Mouse (Mus musculus): ENCODE results near the gene Meioc.
"Not testable (repeated sequence)": the region's sequence is repeated elsewhere in the genome, so short reads cannot be mapped to it uniquely, and the experiment has no call there.

Gene Meioc

DNA sequence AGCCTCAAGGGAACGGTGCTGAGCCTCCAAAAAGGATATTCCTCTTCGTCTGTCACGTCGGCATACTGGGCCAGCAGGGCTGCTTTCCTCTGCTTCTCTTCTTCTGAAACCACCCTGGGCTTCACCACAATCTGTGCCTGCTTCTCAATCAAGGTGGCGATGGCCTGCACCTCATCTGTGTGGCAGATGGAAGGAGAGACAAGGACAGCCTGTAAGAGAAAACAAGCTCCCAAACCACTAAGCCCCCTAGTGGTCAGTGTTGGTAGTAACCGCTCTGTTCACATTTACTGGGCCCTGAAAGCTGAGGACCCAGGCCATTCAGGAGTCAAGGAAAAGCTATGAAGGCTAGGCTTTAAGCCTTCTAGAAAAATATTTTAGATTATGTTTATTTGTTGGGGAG lies 26.6 kb downstream of the Meioc start:
- DNase-seq, result peak in 1 of 2 experiments; percentile 23

DNA sequence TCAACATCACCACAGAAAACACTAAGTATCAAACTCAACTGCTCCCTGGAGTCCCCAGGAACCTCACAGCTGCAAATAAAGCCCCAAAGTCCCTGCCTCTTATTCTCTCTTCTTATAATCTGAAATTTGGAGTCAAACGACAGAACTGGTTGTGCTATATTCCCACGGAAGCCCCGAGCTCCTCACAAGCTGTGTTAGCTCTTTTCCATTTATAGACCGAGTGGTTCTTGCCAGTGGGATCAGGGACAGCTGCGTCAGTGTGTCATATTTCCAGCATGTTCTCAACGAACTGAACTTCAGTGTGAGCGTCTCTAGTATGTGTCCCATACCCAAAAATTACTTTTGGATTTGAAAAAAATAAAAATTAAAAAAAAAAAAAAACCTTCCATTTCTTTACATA lies 31.8 kb downstream of the Meioc start:
- DNase-seq, result no peak

DNA sequence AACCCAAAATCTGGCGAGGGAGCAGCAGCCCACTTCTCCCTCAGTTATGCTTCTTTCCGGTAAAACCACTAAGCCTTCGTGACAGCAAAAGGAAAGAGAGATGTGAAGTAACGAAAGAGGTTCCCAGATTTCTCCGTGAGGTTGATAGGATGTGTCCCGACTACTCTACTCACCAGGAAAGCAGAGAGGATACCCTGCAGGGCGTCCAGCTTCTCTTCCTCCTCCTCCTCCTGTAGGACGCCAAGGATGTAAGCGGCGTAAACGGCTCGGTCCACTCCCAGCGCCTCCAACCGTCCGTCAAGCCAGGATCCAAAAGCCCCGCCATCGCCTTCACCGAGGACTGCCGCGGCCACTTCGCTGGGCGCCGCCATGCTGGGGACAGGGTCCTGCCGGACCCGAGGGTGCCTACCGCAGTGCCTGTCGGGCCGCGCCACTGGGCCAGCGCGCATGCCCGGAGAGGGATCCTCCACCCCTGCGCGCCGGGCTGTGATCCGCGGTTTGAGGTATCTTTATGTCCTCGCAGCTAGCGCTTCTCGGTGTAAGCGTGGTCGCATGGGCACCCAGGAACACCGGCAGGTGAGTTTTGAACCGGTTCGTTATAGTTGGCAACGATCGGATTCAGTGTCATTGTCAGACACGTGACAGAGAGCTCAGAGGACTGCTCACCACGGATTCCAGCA lies 34.0 kb downstream of the Meioc start, which contains the start of gene Ccdc43:
Gene Ccdc43 (minus strand): TSS at position 445 of the 680 bp plus-strand sequence.
- DNase-seq, result peak; percentile 66 to 67

DNA sequence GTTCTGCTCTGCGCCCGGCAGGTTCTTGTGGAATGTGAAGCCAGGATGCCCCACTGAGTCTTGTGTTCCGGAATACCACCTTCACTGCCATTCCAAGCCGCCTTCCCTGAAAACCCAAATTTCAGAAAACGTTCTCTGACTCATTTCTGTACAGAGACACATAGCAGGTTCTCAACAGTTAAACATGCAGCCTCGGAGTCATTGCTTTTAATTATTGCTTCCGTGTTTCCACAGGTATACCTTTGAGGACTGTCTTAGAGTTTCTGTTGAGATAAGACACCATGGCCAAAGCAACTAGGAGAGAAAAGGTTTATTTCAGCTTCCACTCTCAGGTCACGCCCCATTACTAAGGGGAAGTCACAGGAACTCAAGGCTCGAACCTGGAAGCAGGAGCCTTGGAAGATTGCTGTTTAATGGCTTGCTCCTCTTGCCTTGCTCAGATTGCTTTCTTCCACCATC lies 34.5 kb downstream of the Meioc start:
- no peak for DNase-seq

DNA sequence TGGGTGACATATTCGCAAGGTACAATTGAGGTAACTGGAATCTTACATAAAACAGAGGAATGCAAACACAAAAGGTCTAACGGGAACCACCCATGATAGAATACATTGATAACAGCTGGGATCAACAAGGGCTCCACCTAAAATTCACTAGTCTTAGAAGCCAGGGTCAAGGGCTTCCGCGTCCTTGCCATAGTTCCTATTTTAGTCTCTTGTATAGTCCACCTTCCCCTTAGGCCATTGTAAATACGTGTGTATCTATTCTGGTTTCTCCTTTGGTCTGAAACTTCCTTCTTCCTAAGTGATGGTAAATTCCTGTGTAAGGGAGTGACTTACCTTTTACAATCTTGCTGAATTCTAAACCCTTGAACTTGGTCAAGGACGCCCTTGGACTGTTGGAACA lies 38.7 kb downstream of the Meioc start:
- DNase-seq, result not testable (repeated sequence)

DNA sequence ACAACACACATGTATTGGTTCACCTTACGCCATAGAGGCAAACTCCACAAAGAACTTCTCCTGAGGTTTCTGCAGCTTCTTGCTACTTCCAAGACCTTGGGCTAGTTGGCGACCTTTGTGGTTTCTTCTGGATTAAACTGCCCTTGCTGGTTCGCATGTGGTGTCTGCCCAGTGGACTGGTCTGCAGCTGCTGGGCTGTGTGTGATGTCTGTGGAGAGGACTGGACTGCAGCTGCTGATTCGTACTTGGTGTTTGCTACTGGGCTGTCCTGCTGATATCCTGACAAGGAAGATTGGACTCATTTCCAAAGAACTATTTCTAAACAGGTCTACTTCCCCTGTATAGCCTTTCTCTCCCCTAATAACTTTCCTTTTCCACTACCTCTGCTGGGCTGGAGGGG lies 48.9 kb downstream of the Meioc start:
- no peak for DNase-seq

DNA sequence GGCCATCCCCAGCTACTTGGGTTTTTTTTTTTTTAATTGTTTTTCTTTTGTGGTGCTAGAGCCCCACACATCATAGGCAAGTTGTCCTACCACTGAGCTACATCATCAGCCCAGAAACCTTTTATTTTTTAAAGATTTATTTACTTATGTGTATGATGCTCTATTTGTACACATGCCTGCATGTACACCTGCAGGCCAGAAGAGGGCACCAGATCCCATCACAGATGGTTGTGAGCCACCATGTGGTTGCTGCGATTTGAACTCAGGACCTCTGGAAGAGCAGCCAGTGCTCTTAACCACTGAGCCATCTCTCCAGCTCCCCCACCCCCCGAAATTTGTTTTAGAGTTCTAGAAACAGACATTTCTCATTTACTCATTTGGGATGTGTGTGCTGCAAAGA lies 51.1 kb downstream of the Meioc start:
- not testable (repeated sequence) for DNase-seq

DNA sequence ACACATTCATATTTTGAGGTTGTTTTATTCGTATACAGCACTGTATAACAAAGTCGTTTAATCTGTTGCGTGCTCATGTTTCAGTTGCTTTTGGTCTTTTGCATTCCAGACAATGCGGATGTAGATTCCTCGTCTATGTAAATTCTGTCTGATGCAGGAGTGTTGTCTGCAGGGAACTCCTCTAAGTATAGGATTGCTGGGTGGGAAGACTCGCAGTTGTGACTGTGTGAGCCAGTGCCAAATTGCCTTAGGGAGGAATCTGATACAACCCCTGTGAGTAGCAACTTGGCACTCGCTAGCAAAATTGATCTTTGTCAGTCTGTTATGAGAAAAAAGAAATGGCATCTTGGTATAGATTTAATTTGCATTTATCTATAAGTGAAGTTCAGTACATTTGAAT lies 52.6 kb downstream of the Meioc start:
- DNase-seq, result no peak

DNA sequence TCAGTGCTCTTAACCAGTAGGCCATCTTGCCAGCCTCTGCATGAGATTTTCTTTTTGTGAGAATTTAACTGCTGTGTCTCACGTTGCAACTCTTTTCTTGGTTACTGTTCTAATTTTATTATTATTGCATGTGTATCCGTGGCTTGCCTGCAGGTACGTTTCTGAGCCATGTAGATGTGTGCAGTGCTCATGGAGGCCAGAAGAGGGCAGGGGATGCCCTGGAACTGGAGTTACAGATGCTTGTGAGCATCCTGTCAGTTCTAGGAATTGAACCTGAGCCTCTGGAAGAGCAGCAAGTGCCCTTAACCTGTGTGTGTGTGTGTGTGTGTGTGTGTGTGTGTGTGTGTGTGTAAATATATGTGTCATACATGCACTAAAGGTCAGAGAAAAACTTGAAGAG lies 62.1 kb downstream of the Meioc start:
- DNase-seq, result no peak

DNA sequence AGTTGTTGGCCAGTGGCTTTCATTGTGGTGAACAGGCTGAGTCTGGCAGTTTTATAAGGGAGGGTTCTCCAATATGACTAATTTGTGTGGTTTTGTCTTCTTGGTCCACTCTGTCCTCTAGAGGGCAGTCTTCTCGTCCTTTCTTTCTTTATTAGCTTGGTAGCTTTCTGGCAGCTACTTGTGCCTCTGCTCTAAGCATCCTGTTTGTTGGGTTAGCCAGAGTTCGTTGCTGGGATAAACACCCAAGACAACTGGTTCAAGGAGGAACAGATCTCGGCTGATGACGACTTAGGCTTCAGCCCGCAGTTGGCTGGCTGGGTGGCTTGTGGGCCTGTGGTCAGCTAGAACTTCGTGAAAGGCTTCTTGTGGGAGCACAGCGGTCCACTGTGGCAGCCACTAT lies 65.1 kb downstream of the Meioc start:
- no peak for DNase-seq

DNA sequence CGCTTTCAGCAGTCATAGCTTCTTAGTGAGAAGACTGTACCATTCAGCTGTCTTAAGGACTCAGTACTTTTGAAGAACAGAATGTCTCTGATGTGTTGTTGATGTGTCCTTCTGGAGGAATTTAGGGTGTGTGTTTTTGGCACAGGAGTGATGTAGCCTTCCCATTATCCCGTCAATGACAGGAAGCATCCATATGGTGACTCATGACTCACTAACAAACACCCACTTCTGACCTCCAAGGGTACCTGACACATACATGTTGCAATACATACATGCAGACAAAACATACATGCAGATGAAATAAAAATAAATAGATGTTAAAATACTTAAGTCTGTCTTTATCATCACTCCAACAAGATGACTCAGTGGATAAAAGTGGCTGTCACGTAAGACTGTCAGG lies 66.3 kb downstream of the Meioc start:
- no peak for DNase-seq

DNA sequence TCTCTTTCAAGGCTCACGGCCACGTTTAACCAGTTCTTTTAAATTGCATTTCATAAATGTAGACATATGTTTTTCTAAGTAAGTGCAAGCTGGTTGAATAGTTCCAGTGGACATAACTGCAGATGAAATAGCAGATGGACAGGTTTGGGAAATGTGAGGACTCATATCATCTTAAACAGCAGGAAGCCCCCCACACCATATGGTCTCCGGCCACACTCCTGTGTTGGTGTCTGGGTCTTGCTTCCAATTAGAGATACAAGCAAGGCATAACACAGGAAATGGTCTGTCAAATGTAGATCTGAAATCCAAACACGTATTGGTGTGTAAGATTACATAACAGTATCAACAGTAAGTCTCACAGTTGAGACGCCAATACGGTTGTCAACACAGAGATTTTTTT lies 67.8 kb downstream of the Meioc start:
- no peak for DNase-seq

Data from thymus, adult 18-20 months (tissue).